Mouse (Mus musculus) duodenum, adult 2 months (tissue): ENCODE results near the gene Lpin1. TPM values are rescaled to one million over a fixed set of nuclear protein-coding genes. Genes with fewer than 3 reads are reported as not detected.

Experiments used
- polyA plus RNA-seq: library from polyadenylated mRNA; depleted of rRNA; stranded (reverse); fragments of >200 nt; gene quantifications from 2 replicates; pipeline ENCODE4 v1.2.3, GENCODE M21; 2012; ENCODE audit warnings: low replicate concordance; rRNA removed

Gene Lpin1
- 2.6 and 3.6 TPM in 2 replicates for polyA plus RNA-seq

DNA sequence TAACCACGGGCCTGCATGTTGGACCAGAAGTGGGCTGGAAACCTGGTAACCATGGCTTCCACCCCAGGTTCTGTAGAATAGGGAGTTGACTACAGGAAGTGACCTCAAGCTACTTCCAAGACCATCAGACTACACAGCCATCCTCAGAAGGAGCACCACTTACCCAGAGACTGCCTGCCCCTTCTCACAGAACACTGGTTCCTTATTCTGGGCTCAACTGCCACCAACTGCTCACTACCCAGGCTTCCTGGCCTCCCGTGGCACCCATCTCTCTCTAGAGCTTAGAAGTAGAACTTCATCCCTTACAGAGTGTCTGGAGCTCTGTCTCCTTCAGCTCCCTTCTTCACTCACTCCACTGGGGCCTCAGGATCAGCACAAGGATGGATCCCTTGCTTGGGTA, at the start of gene Lpin1:
Gene Lpin1 (minus strand): TSS at position 31 of the 400 bp plus-strand sequence.

DNA sequence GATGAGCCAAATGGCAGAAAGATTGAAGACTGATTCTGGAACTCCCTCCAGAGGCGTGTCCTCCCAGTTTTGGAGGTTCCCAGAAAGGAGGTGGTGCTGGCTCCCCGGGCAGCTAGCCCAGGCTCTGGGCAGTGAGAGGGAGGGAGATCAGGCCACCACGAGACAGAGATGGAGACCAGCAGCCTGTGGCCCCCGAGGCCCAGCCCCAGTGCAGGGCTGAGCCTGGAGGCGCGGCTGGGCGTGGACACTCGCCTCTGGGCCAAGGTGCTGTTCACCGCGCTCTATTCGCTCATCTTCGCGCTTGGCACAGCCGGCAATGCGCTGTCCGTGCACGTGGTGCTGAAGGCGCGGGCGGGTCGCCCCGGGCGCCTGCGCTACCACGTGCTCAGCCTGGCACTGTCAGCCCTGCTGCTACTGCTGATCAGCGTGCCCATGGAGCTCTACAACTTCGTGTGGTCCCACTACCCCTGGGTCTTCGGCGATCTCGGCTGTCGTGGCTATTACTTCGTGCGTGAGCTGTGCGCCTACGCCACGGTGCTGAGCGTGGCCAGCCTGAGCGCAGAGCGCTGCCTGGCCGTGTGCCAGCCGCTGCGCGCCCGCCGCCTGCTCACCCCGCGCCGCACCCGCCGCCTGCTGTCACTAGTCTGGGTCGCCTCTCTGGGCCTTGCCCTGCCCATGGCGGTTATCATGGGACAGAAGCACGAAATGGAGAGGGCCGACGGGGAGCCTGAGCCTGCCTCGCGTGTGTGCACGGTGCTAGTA, 42.7 kb upstream of the Lpin1 start, which contains the start of gene Ntsr2:
Gene Ntsr2 (plus strand): TSS at position 51 of the 762 bp plus-strand sequence.

Other genes starting within 250 kb of the Lpin1 start
- gene Ntsr2, start 42.4 kb upstream of the Lpin1 start, polyA plus RNA-seq = 0.46 and 3.9 TPM in 2 replicates
- 2.1 and 3.0 TPM in 2 replicates for gene Greb1, start 189.9 kb upstream of the Lpin1 start, polyA plus RNA-seq
- gene E2f6, start 200.0 kb upstream of the Lpin1 start, polyA plus RNA-seq = 5.4 and 7.0 TPM in 2 replicates